ENCODE assay signal across 23 mouse cellular contexts in the genomic region with DNA sequence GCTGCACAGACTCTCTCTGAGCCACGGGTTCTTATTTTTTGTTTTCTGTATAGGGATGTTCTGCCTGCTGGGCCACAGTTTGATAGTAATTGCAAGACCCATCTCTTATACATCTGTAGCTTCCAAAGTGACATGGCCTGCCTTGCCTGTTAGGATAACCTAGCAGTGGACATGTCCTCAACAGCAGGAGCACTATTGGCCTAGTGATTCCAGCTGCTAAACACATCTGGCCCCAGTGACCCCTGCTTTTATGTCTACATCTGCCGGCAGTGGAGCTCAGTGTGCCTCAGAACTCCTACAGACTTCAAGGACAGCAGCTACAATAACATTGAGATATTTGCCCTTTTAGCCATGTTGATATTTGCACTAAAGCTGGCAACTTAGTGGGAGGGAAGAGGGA.
"Had no signal": no experiment of that assay in that cellular context is flagged by ENCODE, and none has a peak within 500 bp of the region (broad histone marks: within the 10 kb centered on the region; RNA-seq: fewer than 3 reads in every experiment).

No protein-coding gene starts in this region.

- ATAC-seq: intestine, embryonic 15.5 days; liver, postnatal 0 days; lung, postnatal 0 days; midbrain, embryonic 15.5 days had no signal

- DNase-seq: kidney, adult 18-20 months; kidney, adult 9 months; kidney, postnatal 14 days; kidney, postnatal 4 days; layer of hippocampus, adult 9-11 months; liver; liver, postnatal 0 days; lung, embryonic 14.5 days; retina, postnatal 1 day; right cerebral cortex, postnatal 25 days; spleen, adult 18-20 months; thymus, postnatal 25 days had no signal

- H3K4me2 ChIP-seq: intestine, embryonic 15.5 days; limb, embryonic 12.5 days; lung, embryonic 14.5 days; midbrain, embryonic 15.5 days; neural tube, embryonic 12.5 days; stomach, embryonic 15.5 days had no signal

- H3K27ac ChIP-seq: intestine, embryonic 15.5 days; layer of hippocampus, adult 2 months; left cerebral cortex, adult 2 months; limb, embryonic 12.5 days; liver, embryonic 14.5 days; macrophage; midbrain, embryonic 15.5 days; neural tube, embryonic 12.5 days; stomach, embryonic 15.5 days had no signal

- H3K4me3 ChIP-seq: intestine, embryonic 15.5 days; layer of hippocampus, adult 2 months; left cerebral cortex, adult 2 months; limb, embryonic 12.5 days; midbrain, embryonic 15.5 days; myocyte; neural tube, embryonic 12.5 days; stomach, embryonic 15.5 days had no signal

- H3K4me1 ChIP-seq: intestine, embryonic 15.5 days; limb, embryonic 12.5 days; midbrain, embryonic 15.5 days; neural tube, embryonic 12.5 days; stomach, embryonic 15.5 days had no signal

- H3K9ac ChIP-seq: intestine, embryonic 15.5 days; limb, embryonic 12.5 days; liver, embryonic 14.5 days; liver, postnatal 0 days; lung, embryonic 14.5 days; midbrain, embryonic 15.5 days; neural tube, embryonic 12.5 days; stomach, embryonic 15.5 days had no signal

- H3K36me3 ChIP-seq: intestine, embryonic 15.5 days; limb, embryonic 12.5 days; midbrain, embryonic 15.5 days; neural tube, embryonic 12.5 days; stomach, embryonic 15.5 days had no signal

- H3K9me3 ChIP-seq: intestine, embryonic 15.5 days; limb, embryonic 12.5 days; midbrain, embryonic 15.5 days; neural tube, embryonic 12.5 days; stomach, embryonic 15.5 days had no signal

- H3K27me3 ChIP-seq: intestine, embryonic 15.5 days; limb, embryonic 12.5 days; midbrain, embryonic 15.5 days; neural tube, embryonic 12.5 days; stomach, embryonic 15.5 days had no signal
